Mouse (Mus musculus) CH12.LX (cell line): ENCODE measurements around the gene Rab3a. TPM values are rescaled to one million over a fixed set of nuclear protein-coding genes. Genes with fewer than 3 reads are reported as not detected.

ENCODE experiments used
- DNase-seq: peaks from one replicate; pipeline ENCODE4 v3.0.0-alpha.2; 2013; ENCODE audit errors: extremely low read depth
- H3K27ac ChIP-seq: 2 replicates; pipeline ENCODE4 v1.5.1; 2012; ENCODE audit warnings: low read depth, mild to moderate bottlenecking, control low read depth, moderate library complexity; ENCODE audit not compliant: insufficient read depth
- H3K27me3 ChIP-seq: replicated peaks from 2 replicates; pipeline ENCODE3; 2012; ENCODE audit warnings: inconsistent platforms
- H3K36me3 ChIP-seq, 2 experiments: replicated peaks in 1 of 2; 2 replicates each; pipeline versions ENCODE3 to v1.6.1; 2012; ENCODE audit warnings: inconsistent platforms in 1 of 2, low read length in 1 of 2, mild to moderate bottlenecking in 1 of 2, mixed read lengths in 1 of 2, moderate library complexity in 1 of 2; ENCODE audit not compliant: control insufficient read depth in 1 of 2, insufficient read depth in 1 of 2
- H3K4me1 ChIP-seq, 2 experiments: 2 replicates each; pipeline ENCODE4 v1.6.1; 2012; ENCODE audit warnings: inconsistent platforms in 1 of 2, moderate library complexity in 1 of 2; ENCODE audit not compliant: insufficient read depth in 2 of 2, control insufficient read depth in 1 of 2
- H3K4me2 ChIP-seq: 2 replicates; pipeline ENCODE4 v1.6.1; 2012; ENCODE audit warnings: low read depth, mild to moderate bottlenecking, control low read depth; ENCODE audit not compliant: poor library complexity, insufficient read depth, severe bottlenecking
- H3K4me3 ChIP-seq, 3 experiments: fragments of 150-350 bp in 1 of 3; sonication (generic) in 1 of 3; replicated peaks in 1 of 3; 2 replicates each; pipeline versions ENCODE3 to v1.5.1; 2011 to 2012; ENCODE audit warnings: low read depth in 2 of 3, low read length in 2 of 3, mild to moderate bottlenecking in 2 of 3, moderate library complexity in 2 of 3, control low read depth in 1 of 3, improper control_type of control experiment in 1 of 3, inconsistent platforms in 1 of 3, mixed read lengths in 1 of 3; ENCODE audit not compliant: poor library complexity in 1 of 3
- H3K79me2 ChIP-seq: replicated peaks from 2 replicates; pipeline ENCODE4 v1.6.1; 2012; ENCODE audit warnings: mild to moderate bottlenecking, moderate library complexity; ENCODE audit not compliant: control insufficient read depth, poor library complexity, insufficient read depth, severe bottlenecking; ENCODE audit errors: extremely low read depth
- H3K9ac ChIP-seq: 2 replicates; pipeline ENCODE4 v1.6.1; 2012; ENCODE audit warnings: low read depth, mild to moderate bottlenecking, control low read depth, moderate library complexity; ENCODE audit not compliant: insufficient read depth
- H3K9me3 ChIP-seq: replicated peaks from 2 replicates; pipeline ENCODE3; 2012; ENCODE audit warnings: low read length, inconsistent platforms, mixed read lengths
- BHLHE40 ChIP-seq: IDR thresholded peaks from 2 replicates; pipeline ENCODE4 v1.6.1; 2011; ENCODE audit warnings: mild to moderate bottlenecking, low read depth, low read length, improper control_type of control experiment
- CHD1 ChIP-seq: IDR thresholded peaks from 2 replicates; pipeline ENCODE4 v1.6.1; 2012; ENCODE audit warnings: low read depth, low read length, improper control_type of control experiment, inconsistent platforms
- CHD2 ChIP-seq: IDR thresholded peaks from 2 replicates; pipeline ENCODE4 v1.6.1; 2011; ENCODE audit warnings: low read length, improper control_type of control experiment
- CTCF ChIP-seq, 2 experiments: IDR thresholded peaks in 1 of 2; conservative IDR thresholded peaks in 1 of 2; 2 replicates each; pipeline ENCODE4 v1.5.1; 2011 to 2012; ENCODE audit warnings: low read depth in 2 of 2, low read length in 2 of 2, improper control_type of control experiment in 1 of 2, inconsistent platforms in 1 of 2, mild to moderate bottlenecking in 1 of 2, moderate library complexity in 1 of 2
- E2F4 ChIP-seq: IDR thresholded peaks from 2 replicates; pipeline ENCODE4 v1.6.1; 2011; ENCODE audit warnings: low read depth, low read length, improper control_type of control experiment; ENCODE audit not compliant: insufficient replicate concordance
- ELF1 ChIP-seq: IDR thresholded peaks from 2 replicates; pipeline ENCODE4 v1.6.1; 2014; ENCODE audit warnings: low read depth, mild to moderate bottlenecking, inconsistent platforms, low read length, improper control_type of control experiment
- ETS1 ChIP-seq: conservative IDR thresholded peaks from 2 replicates; pipeline ENCODE4 v1.6.1; 2012; ENCODE audit warnings: low read depth, mild to moderate bottlenecking, inconsistent platforms, low read length, improper control_type of control experiment, moderate library complexity
- GABPA ChIP-seq: IDR thresholded peaks from 2 replicates; pipeline ENCODE4 v1.6.1; 2012; ENCODE audit warnings: low read depth, low read length, improper control_type of control experiment, inconsistent platforms; ENCODE audit not compliant: insufficient replicate concordance
- HCFC1 ChIP-seq: IDR thresholded peaks from 2 replicates; pipeline ENCODE4 v1.6.1; 2012; ENCODE audit warnings: low read depth, mild to moderate bottlenecking, inconsistent platforms, low read length, improper control_type of control experiment
- IRF4 ChIP-seq: IDR thresholded peaks from 2 replicates; pipeline ENCODE4 v1.6.1; 2014; ENCODE audit warnings: low read depth, mild to moderate bottlenecking, inconsistent platforms, low read length, improper control_type of control experiment
- JUN ChIP-seq: IDR thresholded peaks from 2 replicates; pipeline ENCODE4 v1.6.1; 2011; ENCODE audit warnings: low read depth, mild to moderate bottlenecking, low read length, improper control_type of control experiment, moderate library complexity; ENCODE audit not compliant: insufficient read depth
- JUND ChIP-seq: conservative IDR thresholded peaks from 2 replicates; pipeline ENCODE4 v1.6.1; 2011; ENCODE audit warnings: low read depth, low read length, improper control_type of control experiment
- KAT2A ChIP-seq: IDR thresholded peaks from 2 replicates; pipeline ENCODE4 v1.6.1; 2012; ENCODE audit warnings: low read length, improper control_type of control experiment, inconsistent platforms; ENCODE audit not compliant: insufficient replicate concordance
- MAFK ChIP-seq: IDR thresholded peaks from 2 replicates; pipeline ENCODE4 v1.6.1; 2011; ENCODE audit warnings: low read length, improper control_type of control experiment; ENCODE audit not compliant: insufficient replicate concordance
- MAX ChIP-seq: IDR thresholded peaks from 2 replicates; pipeline ENCODE4 v1.6.1; 2011; ENCODE audit warnings: low read length, improper control_type of control experiment
- MAZ ChIP-seq: IDR thresholded peaks from 2 replicates; pipeline ENCODE4 v1.6.1; 2012; ENCODE audit warnings: low read depth, mild to moderate bottlenecking, inconsistent platforms, low read length, improper control_type of control experiment, moderate library complexity
- MEF2A ChIP-seq: IDR thresholded peaks from 2 replicates; pipeline ENCODE4 v1.6.1; 2014; ENCODE audit warnings: low read depth, mild to moderate bottlenecking, inconsistent platforms, low read length, improper control_type of control experiment, borderline replicate concordance
- MXI1 ChIP-seq: IDR thresholded peaks from 2 replicates; pipeline ENCODE4 v1.6.1; 2011; ENCODE audit warnings: mild to moderate bottlenecking, low read depth, low read length, improper control_type of control experiment
- NRF1 ChIP-seq: IDR thresholded peaks from 2 replicates; pipeline ENCODE4 v1.6.1; 2014; ENCODE audit warnings: low read depth, mild to moderate bottlenecking, inconsistent platforms, low read length, improper control_type of control experiment, moderate library complexity
- POLR2A ChIP-seq: IDR thresholded peaks from 2 replicates; pipeline ENCODE4 v1.6.1; 2011; ENCODE audit warnings: low read depth, mild to moderate bottlenecking, improper control_type of control experiment, low read length
- RAD21 ChIP-seq: IDR thresholded peaks from 2 replicates; pipeline ENCODE4 v1.6.1; 2011; ENCODE audit warnings: low read depth, mild to moderate bottlenecking, low read length, improper control_type of control experiment, moderate library complexity
- RCOR1 ChIP-seq: conservative IDR thresholded peaks from 2 replicates; pipeline ENCODE4 v1.6.1; 2012; ENCODE audit warnings: low read depth, mild to moderate bottlenecking, inconsistent platforms, low read length, improper control_type of control experiment
- SIN3A ChIP-seq: IDR thresholded peaks from 2 replicates; pipeline ENCODE4 v1.6.1; 2012; ENCODE audit warnings: low read length, improper control_type of control experiment, inconsistent platforms
- SMC3 ChIP-seq: IDR thresholded peaks from 2 replicates; pipeline ENCODE4 v1.6.1; 2011; ENCODE audit warnings: low read depth, low read length, improper control_type of control experiment
- TCF12 ChIP-seq: IDR thresholded peaks from 2 replicates; pipeline ENCODE4 v1.6.1; 2014; ENCODE audit warnings: low read depth, mild to moderate bottlenecking, inconsistent platforms, low read length, improper control_type of control experiment
- USF1 ChIP-seq: IDR thresholded peaks from 2 replicates; pipeline ENCODE4 v1.6.1; 2014; ENCODE audit warnings: low read depth, mild to moderate bottlenecking, inconsistent platforms, low read length, improper control_type of control experiment
- USF2 ChIP-seq: conservative IDR thresholded peaks from 2 replicates; pipeline ENCODE4 v1.6.1; 2011; ENCODE audit warnings: low read depth, low read length, improper control_type of control experiment
- ZKSCAN1 ChIP-seq: IDR thresholded peaks from 2 replicates; pipeline ENCODE4 v1.6.1; 2012; ENCODE audit warnings: low read depth, inconsistent platforms, low read length, improper control_type of control experiment, borderline replicate concordance
- ZMIZ1 ChIP-seq: IDR thresholded peaks from 2 replicates; pipeline ENCODE4 v1.6.1; 2012; ENCODE audit warnings: low read depth, mild to moderate bottlenecking, inconsistent platforms, low read length, improper control_type of control experiment
- dilution Hi-C: fragments of 300-500 bp; cut with MboI; formaldehyde crosslinking; loops from 2 replicates; pipeline ENCODE4 v1.14.3; 2020; ENCODE audit warnings: low sequenced_read_pairs; ENCODE audit not compliant: extremely low pct_unique_long_range_greater_than_20kb, extremely low pct_ligation_motif_present
- in situ Hi-C: fragments of 300-500 bp; cut with MboI; formaldehyde crosslinking; loops from 3 replicates; pipeline ENCODE4 v1.14.3; 2019; ENCODE audit warnings: low sequenced_read_pairs, low pct_ligation_motif_present, low pct_unique_long_range_greater_than_20kb, mixed read lengths
- polyA plus RNA-seq: library from polyadenylated mRNA; unstranded; fragments of >175 nt; gene quantifications from 2 replicates; pipeline ENCODE4 v1.2.1, GENCODE M21; 2012; ENCODE audit warnings: low read depth; ENCODE audit not compliant: insufficient read length
- total RNA-seq, 2 experiments: library from RNA; depleted of rRNA; stranded (reverse); fragments of 300-350 nt in 1 of 2; fragments of >200 nt in 1 of 2; gene quantifications; 2 replicates each; pipeline ENCODE4 v1.2.3; 2012 to 2014

Gene Rab3a
- total and polyA plus RNA-seq, 3 experiments: 0.87 to 1.9 (median 0.99) TPM

- H3K4me1 ChIP-seq: peaks cover 15 to 28% of the 10 kb centered on the region in 2 experiments
- TF ChIP-seq E2F4 (no peak), ZMIZ1 (no peak), HCFC1 (peak; percentile 63), ELF1 (peak; percentile 72), MAZ (peak; percentile 45; the same call in 1 of the 2 replicates), KAT2A (0 out of 2 replicates have a peak, but pooled peaks have one; percentile 21), BHLHE40 (peak; percentile 42)
Observed at GRCm38 (mm10) chr8:70791294-70791701, 36.8 kb downstream of the Rab3a start.

DNA sequence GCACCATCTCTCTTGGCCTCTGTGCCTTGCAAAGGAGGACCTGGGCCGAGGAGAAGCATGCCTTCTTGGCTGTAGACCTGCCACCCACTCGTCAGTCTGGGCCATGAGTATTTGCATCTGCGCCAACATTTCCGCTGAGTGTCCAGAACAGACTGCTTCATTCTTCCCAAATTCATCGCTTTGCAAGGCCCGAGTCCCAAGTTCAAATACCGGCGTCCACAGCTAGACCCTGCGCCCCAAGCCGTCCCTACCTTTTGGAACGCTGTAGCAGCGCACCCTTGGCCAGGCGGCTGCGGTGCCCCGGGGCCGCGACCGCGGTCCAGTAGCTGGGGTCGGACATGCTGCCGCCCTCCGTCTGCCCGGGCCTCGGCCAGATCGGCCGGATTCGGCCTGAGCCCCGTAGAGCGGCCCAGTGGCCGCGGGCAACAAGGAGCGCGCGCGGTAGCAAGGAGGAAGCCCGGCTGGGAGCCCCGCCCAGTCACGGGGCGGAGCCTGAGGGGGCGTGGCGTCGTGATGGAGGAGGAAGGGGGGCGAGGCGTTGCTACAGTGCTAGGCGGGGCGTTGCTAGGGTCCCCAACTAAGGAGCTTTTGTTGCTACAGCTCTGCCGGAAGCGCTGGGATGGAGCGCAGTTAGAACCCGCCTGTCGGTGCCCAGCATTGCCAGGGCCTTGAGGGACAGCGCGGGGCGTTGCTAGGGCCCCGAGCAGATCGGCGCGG lies 37.7 kb downstream of the Rab3a start:
- Histone ChIP-seq H3K9me3 (no peaks in the 10 kb centered on the region), H3K27me3 (peaks cover 36% of the 10 kb centered on the region), H3K4me2 (peak overlapping the region; percentile 53), H3K79me2 (peaks cover 4% of the 10 kb centered on the region; the same call in 1 of the 2 replicates), H3K36me3 (peaks cover 28 to 36% of the 10 kb centered on the region in 2 experiments), H3K9ac (peak overlapping the region; percentile 92), H3K4me3 (peak overlapping the region; percentile 81 to 87 (median 82)), H3K27ac (peak overlapping the region; percentile 36), H3K4me1 (peaks cover 19 to 33% of the 10 kb centered on the region in 2 experiments)
- DNase-seq: peak; percentile 95
- in situ Hi-C loops: no loop called here
- dilution Hi-C loops: no loop called here
- peak; percentile 62 for TF ChIP-seq HCFC1
- TF ChIP-seq MAZ: 0 out of 2 replicates have a peak, but pooled peaks have one; percentile 37
- peak; percentile 86 for TF ChIP-seq POLR2A
- TF ChIP-seq ZKSCAN1: no peak
- TF ChIP-seq USF1: no peak
- no peak for TF ChIP-seq CHD2
- TF ChIP-seq MXI1: peak; percentile 84; the same call in 1 of the 2 replicates
- TF ChIP-seq TCF12: peak; percentile 63; the same call in 1 of the 2 replicates
- no peak for TF ChIP-seq CHD1
- no peak for TF ChIP-seq MAFK
- peak; percentile 40; the same call in 1 of the 2 replicates for TF ChIP-seq MAX
- TF ChIP-seq ZMIZ1: peak; percentile 82
- TF ChIP-seq RAD21: no peak
- no peak for TF ChIP-seq MEF2A
- no peak for TF ChIP-seq GABPA
- no peak for TF ChIP-seq SMC3
- TF ChIP-seq JUND: no peak
- no peak for TF ChIP-seq BHLHE40
- TF ChIP-seq ETS1: no peak
- no peak for TF ChIP-seq USF2
- peak; percentile 35; the same call in 1 of the 2 replicates for TF ChIP-seq NRF1
- no peak for TF ChIP-seq CTCF (conservative IDR thresholded peaks at IDR 0.05 in 1 of 2, IDR thresholded peaks at IDR 0.05 in 1 of 2; ENCODE audit: low read depth in 2 of 2, low read length in 2 of 2)
- TF ChIP-seq JUN: no peak
- TF ChIP-seq IRF4: no peak
- TF ChIP-seq SIN3A: peak; percentile 76
- TF ChIP-seq KAT2A: no peak
- no peak for TF ChIP-seq RCOR1

More at GRCm38 (mm10) chr8:70791294-70791701, 36.8 kb downstream of the Rab3a start:
- DNase-seq: peak; percentile 82
- Histone ChIP-seq H3K27ac (peak overlapping the region; percentile 36), H3K9me3 (no peaks in the 10 kb centered on the region), H3K79me2 (peaks cover 4% of the 10 kb centered on the region; the same call in 1 of the 2 replicates), H3K4me3 (peak overlapping the region; percentile 81 to 87 (median 82)), H3K27me3 (peaks cover 30% of the 10 kb centered on the region), H3K9ac (peak overlapping the region; percentile 92), H3K36me3 (peaks cover 37 to 45% of the 10 kb centered on the region in 2 experiments), H3K4me2 (peak overlapping the region; percentile 48)
- dilution Hi-C loops: no loop called here
- in situ Hi-C loops: no loop called here
